Mouse (Mus musculus): ENCODE results near the gene Naip1. TPM values are rescaled to one million over a fixed set of nuclear protein-coding genes. Genes with fewer than 3 reads are reported as not detected.
"Not testable (repeated sequence)": the region's sequence is repeated elsewhere in the genome, so short reads cannot be mapped to it uniquely, and the experiment has no call there.

The Naip1 gene
- not detected in 2 replicates for polyA plus RNA-seq (2014; fragmentation: Nextera tagmentation; extraction: Ambion mirVana)

DNA sequence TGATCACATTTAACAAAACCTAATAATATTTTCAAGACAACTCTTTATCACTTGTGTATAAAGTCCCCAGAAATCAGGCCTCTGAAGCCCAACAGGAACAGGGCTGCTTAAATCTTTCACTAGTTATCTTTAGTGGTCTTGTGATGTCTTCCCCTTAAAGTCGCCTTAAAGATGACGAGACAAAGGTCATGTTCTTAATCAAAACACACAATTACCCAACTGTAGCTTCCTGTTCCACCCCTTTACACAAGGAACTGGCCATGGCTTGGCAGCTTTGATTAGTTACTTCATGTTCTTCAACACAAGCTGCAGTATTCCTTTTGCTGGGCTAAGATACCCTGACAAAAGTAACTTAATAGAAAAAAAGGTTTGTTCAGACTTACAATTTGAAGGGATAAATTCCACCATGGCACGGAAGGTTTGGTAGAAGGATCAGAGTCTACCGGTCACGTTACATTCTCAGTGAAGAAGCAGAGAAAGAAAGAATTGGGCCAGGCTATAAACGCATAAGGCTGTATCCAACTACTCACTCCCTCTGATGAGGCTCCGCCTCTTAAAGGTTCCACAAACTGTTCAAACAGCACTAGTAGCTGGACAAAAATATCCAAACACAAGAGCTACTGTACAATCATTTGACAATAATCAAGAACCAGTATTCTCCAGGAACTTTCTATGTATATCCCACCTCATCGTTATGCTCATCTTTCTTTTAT, at the start of gene Naip1:
Gene Naip1 (minus strand): TSS at position 455 of the 713 bp plus-strand sequence.
- WGBS: 72% methylated on average over 8 of the region's 8 CpGs
- not testable (repeated sequence) for H3K36me3 ChIP-seq (ENCODE audit: control insufficient read depth, insufficient read depth, low read length); ATAC-seq (replicated peaks; ENCODE audit: low FRiP score)

DNA sequence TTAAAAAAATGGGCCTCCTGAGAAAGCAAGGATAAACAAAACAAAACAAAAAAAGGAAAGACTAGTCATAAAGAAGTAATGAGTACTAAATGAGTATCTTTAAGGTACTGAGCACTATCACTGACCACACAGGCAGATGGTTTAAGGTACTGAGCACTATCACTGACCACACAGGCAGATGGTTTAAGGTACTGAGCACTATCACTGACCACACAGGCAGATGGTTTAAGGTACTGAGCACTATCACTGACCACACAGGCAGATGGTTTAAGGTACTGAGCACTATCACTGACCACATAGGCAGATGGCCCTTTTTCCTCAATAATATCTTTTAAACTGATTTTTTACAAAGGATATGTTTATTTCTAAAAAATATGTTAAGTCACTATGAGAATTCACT, 47.0 kb upstream of the Naip1 start:
- H3K27me3 ChIP-seq (replicated peaks; ENCODE audit: control insufficient read depth, insufficient read depth, low read length); H3K4me1 ChIP-seq (replicated peaks; ENCODE audit: control insufficient read depth, insufficient read depth, low read length); H3K9ac ChIP-seq (ENCODE audit: low read depth, low read length); H3K36me3 ChIP-seq (ENCODE audit: control insufficient read depth, insufficient read depth, low read length); H3K4me2 ChIP-seq; ATAC-seq (replicated peaks; ENCODE audit: low FRiP score); H3K9me3 ChIP-seq (ENCODE audit: control insufficient read depth, low read length); H3K27ac ChIP-seq (ENCODE audit: low read depth, low read length); H3K4me3 ChIP-seq (ENCODE audit: low read depth, low read length); DNase-seq (ENCODE audit: low spot score): not testable (repeated sequence)

More for the DNA sequence above, at the start of gene Naip1:
- not testable (repeated sequence) for H3K4me3 ChIP-seq (ENCODE audit: low read depth, low read length); H3K4me2 ChIP-seq; H3K9me3 ChIP-seq (ENCODE audit: control insufficient read depth, low read length); H3K4me1 ChIP-seq (replicated peaks; ENCODE audit: control insufficient read depth, insufficient read depth, low read length); H3K27me3 ChIP-seq (replicated peaks; ENCODE audit: control insufficient read depth, insufficient read depth, low read length); H3K9ac ChIP-seq (ENCODE audit: low read depth, low read length); DNase-seq (ENCODE audit: low spot score); H3K27ac ChIP-seq (ENCODE audit: low read depth, low read length)

DNA sequence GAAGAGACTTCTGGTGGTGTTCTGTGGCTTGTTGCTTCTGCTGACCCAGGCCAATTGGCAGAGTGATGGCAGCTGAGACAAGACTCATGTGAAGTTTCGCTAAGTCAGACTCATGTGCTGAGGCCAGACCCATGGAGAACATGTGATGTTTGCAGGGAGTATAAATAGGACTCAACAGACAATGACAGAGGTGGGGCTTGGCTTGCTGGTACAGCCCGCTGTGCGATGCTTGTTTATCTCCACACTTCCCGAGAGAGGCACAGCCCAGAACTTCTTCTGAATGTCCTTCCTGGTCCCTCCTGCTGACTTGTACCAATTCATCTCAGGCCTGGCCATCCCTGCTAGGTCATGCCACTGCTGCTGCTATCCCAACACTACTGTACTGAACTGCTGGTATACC, 42.7 kb upstream of the Naip1 start:
- Histone ChIP-seq H3K27ac (ENCODE audit: low read depth, low read length) (no peak overlapping the region), H3K4me2 (no peak overlapping the region), H3K27me3 (replicated peaks; ENCODE audit: control insufficient read depth, insufficient read depth, low read length) (no peaks in the 10 kb centered on the region), H3K9me3 (ENCODE audit: control insufficient read depth, low read length) (no peaks in the 10 kb centered on the region), H3K4me1 (replicated peaks; ENCODE audit: control insufficient read depth, insufficient read depth, low read length) (peaks cover 6% of the 10 kb centered on the region; the same call in 1 of the 2 replicates), H3K9ac (ENCODE audit: low read depth, low read length) (no peak overlapping the region), H3K4me3 (ENCODE audit: low read depth, low read length) (no peak overlapping the region), H3K36me3 (ENCODE audit: control insufficient read depth, insufficient read depth, low read length) (no peaks in the 10 kb centered on the region)
- ATAC-seq (replicated peaks; ENCODE audit: low FRiP score) (no peak), DNase-seq (ENCODE audit: low spot score) (no peak)
- 84% methylated on average over 4 of the region's 4 CpGs for WGBS

DNA sequence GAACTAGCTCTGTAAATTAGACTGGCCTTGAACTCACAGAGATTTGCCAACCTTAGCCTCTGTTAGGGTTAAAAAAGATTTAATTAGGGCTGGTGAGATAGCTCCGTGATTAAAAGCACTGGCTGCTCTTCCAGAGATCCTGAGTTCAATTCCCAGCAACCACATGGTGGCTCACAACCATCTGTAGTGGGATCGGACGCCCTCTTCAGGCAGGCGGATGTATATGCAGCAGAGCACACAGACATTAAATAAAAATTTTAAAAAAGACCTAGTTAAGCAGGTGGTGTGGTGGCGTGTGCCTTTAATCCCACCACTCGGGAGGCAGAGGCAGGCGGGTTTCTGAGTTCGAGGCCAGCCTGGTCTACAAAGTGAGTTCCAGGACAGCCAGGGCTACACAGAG, 41.7 kb upstream of the Naip1 start:
- H3K4me3 ChIP-seq (ENCODE audit: low read depth, low read length); H3K4me2 ChIP-seq; H3K9me3 ChIP-seq (ENCODE audit: control insufficient read depth, low read length); H3K4me1 ChIP-seq (replicated peaks; ENCODE audit: control insufficient read depth, insufficient read depth, low read length); ATAC-seq (replicated peaks; ENCODE audit: low FRiP score); H3K9ac ChIP-seq (ENCODE audit: low read depth, low read length); H3K27ac ChIP-seq (ENCODE audit: low read depth, low read length); H3K27me3 ChIP-seq (replicated peaks; ENCODE audit: control insufficient read depth, insufficient read depth, low read length); H3K36me3 ChIP-seq (ENCODE audit: control insufficient read depth, insufficient read depth, low read length); DNase-seq (ENCODE audit: low spot score): not testable (repeated sequence)
- WGBS: 62% methylated on average over 8 of the region's 8 CpGs

DNA sequence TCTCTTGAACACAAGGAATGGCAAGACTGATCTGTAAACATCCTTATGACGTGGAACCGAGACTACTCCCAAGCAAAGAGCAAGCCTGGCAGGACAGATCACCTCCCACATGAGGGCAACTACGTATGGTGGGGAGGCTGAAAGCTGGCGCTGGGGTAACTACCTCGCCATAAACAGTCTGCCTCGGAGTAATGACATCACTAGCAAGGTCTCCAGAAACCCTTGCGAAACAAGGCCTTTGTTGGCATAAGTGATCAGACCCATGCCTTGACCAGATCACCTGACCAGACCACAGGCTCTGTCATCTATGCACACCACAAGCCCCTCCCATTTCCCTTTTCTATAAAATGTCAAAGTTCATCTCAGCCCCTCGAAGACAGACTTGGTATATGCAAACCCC, 40.6 kb upstream of the Naip1 start:
- Histone ChIP-seq H3K4me1 (replicated peaks; ENCODE audit: control insufficient read depth, insufficient read depth, low read length) (peaks cover 6% of the 10 kb centered on the region; the same call in 1 of the 2 replicates), H3K9ac (ENCODE audit: low read depth, low read length) (no peak overlapping the region), H3K4me3 (ENCODE audit: low read depth, low read length) (no peak overlapping the region), H3K27me3 (replicated peaks; ENCODE audit: control insufficient read depth, insufficient read depth, low read length) (no peaks in the 10 kb centered on the region), H3K27ac (ENCODE audit: low read depth, low read length) (no peak overlapping the region), H3K36me3 (ENCODE audit: control insufficient read depth, insufficient read depth, low read length) (peaks cover 3% of the 10 kb centered on the region), H3K4me2 (no peak overlapping the region), H3K9me3 (ENCODE audit: control insufficient read depth, low read length) (no peaks in the 10 kb centered on the region)
- ATAC-seq (replicated peaks; ENCODE audit: low FRiP score): no peak
- no peak for DNase-seq (ENCODE audit: low spot score)
- WGBS: 62% methylated on average over 8 of the region's 8 CpGs

DNA sequence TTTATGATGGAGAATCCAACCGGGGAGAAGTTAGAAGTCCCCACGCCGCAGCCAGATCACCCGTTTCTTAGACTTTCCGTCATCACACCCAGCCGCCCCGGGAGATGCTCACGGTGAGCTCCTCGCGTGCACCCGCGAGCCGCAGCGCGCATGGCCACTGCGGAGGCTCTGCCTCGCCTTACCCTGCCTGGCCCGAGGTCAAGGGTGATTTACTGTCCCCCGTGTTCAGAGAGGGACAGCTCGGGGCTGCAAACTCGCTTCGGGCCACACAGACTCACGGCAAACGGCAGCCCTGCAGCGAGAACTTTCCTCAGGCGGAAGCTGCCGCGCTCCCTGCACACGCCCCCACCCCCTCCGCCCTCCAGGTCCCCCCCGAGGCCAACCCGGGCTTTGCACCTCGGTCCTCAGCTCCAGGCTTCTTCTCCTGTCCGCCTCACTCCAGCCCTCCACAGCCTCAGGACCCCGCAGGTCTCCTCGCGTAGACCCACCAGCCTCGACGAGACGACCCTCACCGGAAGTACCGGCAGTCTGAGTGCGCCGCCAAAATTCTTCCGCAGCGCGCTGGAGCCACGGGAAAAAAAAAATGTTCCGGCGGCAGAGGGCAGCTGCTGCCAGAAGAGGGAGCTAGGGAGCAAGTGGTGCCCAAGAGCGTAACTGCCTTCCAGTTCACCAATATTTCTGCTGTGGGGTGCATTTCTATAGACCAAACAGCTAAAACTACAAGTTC, 39.6 kb upstream of the Naip1 start, which contains the start of gene Gtf2h2:
Gene Gtf2h2 (minus strand): TSS at position 519 of the 727 bp plus-strand sequence.
- Histone ChIP-seq H3K9me3 (ENCODE audit: control insufficient read depth, low read length) (no peaks in the 10 kb centered on the region), H3K36me3 (ENCODE audit: control insufficient read depth, insufficient read depth, low read length) (peaks cover 9% of the 10 kb centered on the region), H3K27ac (ENCODE audit: low read depth, low read length) (peak within 1 kb of the TSS; percentile 76), H3K27me3 (replicated peaks; ENCODE audit: control insufficient read depth, insufficient read depth, low read length) (no peaks in the 10 kb centered on the region), H3K4me3 (ENCODE audit: low read depth, low read length) (peak within 1 kb of the TSS; percentile 89), H3K4me1 (replicated peaks; ENCODE audit: control insufficient read depth, insufficient read depth, low read length) (peaks cover 6% of the 10 kb centered on the region; the same call in 1 of the 2 replicates), H3K9ac (ENCODE audit: low read depth, low read length) (peak within 1 kb of the TSS; percentile 90), H3K4me2 (peak within 1 kb of the TSS; percentile 85)
- DNase-seq (ENCODE audit: low spot score) (peak; percentile 90), ATAC-seq (replicated peaks; ENCODE audit: low FRiP score) (peak; percentile 81)
- under 1% methylated on average over 51 of the region's 51 CpGs for WGBS

DNA sequence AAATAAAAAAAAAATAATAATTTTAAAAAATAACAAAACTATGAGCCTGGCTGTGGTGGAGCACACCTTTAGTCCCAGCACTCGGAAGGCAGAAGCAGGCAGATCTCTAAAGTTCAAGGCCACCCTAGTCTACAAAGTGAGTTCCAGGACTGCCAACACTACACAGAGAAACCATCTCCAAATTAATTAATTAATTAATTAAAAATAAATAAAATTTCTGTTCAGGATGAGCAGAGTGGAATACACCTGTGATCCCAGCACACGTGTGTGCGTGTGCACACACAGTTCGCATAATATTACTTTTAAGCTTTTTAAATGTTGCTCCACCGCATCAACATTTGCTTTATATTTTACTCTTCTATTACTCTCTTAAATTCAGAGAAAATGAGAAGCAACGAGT, 39.0 kb upstream of the Naip1 start:
- Histone ChIP-seq H3K36me3 (ENCODE audit: control insufficient read depth, insufficient read depth, low read length) (peaks cover 11% of the 10 kb centered on the region), H3K27me3 (replicated peaks; ENCODE audit: control insufficient read depth, insufficient read depth, low read length) (no peaks in the 10 kb centered on the region), H3K27ac (ENCODE audit: low read depth, low read length) (no peak overlapping the region), H3K4me2 (peak overlapping the region; percentile 85), H3K9ac (ENCODE audit: low read depth, low read length) (peak overlapping the region; percentile 90), H3K9me3 (ENCODE audit: control insufficient read depth, low read length) (no peaks in the 10 kb centered on the region), H3K4me3 (ENCODE audit: low read depth, low read length) (peak overlapping the region; percentile 89), H3K4me1 (replicated peaks; ENCODE audit: control insufficient read depth, insufficient read depth, low read length) (peaks cover 6% of the 10 kb centered on the region; the same call in 1 of the 2 replicates)
- WGBS: 16% methylated on average over 6 of the region's 6 CpGs
- no peak for DNase-seq (ENCODE audit: low spot score)
- peak; percentile 8; the same call in 1 of the 2 replicates for ATAC-seq (replicated peaks; ENCODE audit: low FRiP score)

DNA sequence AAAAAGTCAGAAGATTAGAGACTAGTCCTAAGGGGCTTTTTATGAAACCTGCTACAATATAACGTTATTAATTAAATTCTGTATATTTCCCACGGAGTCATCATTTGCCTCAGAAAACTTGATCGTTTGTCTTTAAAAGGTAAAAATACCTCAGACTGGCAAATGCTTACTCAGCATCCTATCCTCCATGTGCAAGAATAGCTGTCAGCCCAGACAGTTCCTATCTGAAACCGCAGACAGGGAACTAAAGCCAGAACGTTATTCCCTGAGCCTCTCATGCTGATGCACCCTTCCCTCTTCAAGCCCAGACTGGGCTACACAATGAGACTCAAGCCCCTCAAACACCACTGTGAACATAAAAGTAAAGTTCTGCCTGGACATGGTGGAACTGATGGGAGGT, 37.8 kb upstream of the Naip1 start:
- peak overlapping the region; percentile 40 for H3K4me2 ChIP-seq
- no peaks in the 10 kb centered on the region for H3K27me3 ChIP-seq (replicated peaks; ENCODE audit: control insufficient read depth, insufficient read depth, low read length)
- ATAC-seq (replicated peaks; ENCODE audit: low FRiP score): no peak
- no peak for DNase-seq (ENCODE audit: low spot score)
- WGBS: 75% methylated on average over 5 of the region's 5 CpGs
- H3K27ac ChIP-seq (ENCODE audit: low read depth, low read length): no peak overlapping the region
- no peak overlapping the region for H3K9ac ChIP-seq (ENCODE audit: low read depth, low read length)
- peaks cover 15% of the 10 kb centered on the region for H3K36me3 ChIP-seq (ENCODE audit: control insufficient read depth, insufficient read depth, low read length)
- H3K4me1 ChIP-seq (replicated peaks; ENCODE audit: control insufficient read depth, insufficient read depth, low read length): peaks cover 6% of the 10 kb centered on the region; the same call in 1 of the 2 replicates
- no peak overlapping the region for H3K4me3 ChIP-seq (ENCODE audit: low read depth, low read length)
- H3K9me3 ChIP-seq (ENCODE audit: control insufficient read depth, low read length): no peaks in the 10 kb centered on the region

Measured in liver, embryonic 11.5 days (tissue).